Mouse (Mus musculus) lung, embryonic 15.5 days (tissue): ENCODE measurements around the gene Fam163b. TPM values are rescaled to one million over a fixed set of nuclear protein-coding genes. Genes with fewer than 3 reads are reported as not detected.
A peak's percentile ranks its signal among the peaks of the same experiment; 100 is the strongest.

Experiments used
- ATAC-seq: fragments of 200-750 bp; cut with Nextera tagmentation; 2 replicates; pipeline ENCODE4 v1.8.0; 2017; ENCODE audit warnings: moderate number of reproducible peaks, borderline replicate concordance; ENCODE audit not compliant: low FRiP score, low TSS enrichment; ENCODE audit errors: extremely low read depth
- H3K27ac ChIP-seq: fragments of 300-500 bp; sonication (generic); 2 replicates; pipeline ENCODE4 v1.5.1; 2015; ENCODE audit warnings: moderate library complexity, mild to moderate bottlenecking, inconsistent platforms
- H3K27me3 ChIP-seq: fragments of 300-500 bp; sonication (generic); 2 replicates; pipeline ENCODE4 v1.6.1; 2015; ENCODE audit warnings: inconsistent platforms
- H3K36me3 ChIP-seq: fragments of 300-500 bp; sonication (generic); 2 replicates; pipeline ENCODE4 v1.6.1; 2015; ENCODE audit warnings: inconsistent platforms
- H3K4me1 ChIP-seq: fragments of 300-500 bp; sonication (generic); 2 replicates; pipeline ENCODE4 v1.6.1; 2015; ENCODE audit warnings: inconsistent platforms
- H3K4me2 ChIP-seq: fragments of 300-500 bp; sonication (generic); 2 replicates; pipeline ENCODE4 v1.6.1; 2015; ENCODE audit warnings: inconsistent platforms, mild to moderate bottlenecking, moderate library complexity
- H3K4me3 ChIP-seq: fragments of 300-500 bp; sonication (generic); 2 replicates; pipeline ENCODE4 v1.5.1; 2015; ENCODE audit warnings: mild to moderate bottlenecking, inconsistent platforms
- H3K9ac ChIP-seq: fragments of 300-500 bp; sonication (generic); 2 replicates; pipeline ENCODE4 v1.6.1; 2015; ENCODE audit warnings: inconsistent platforms
- H3K9me3 ChIP-seq: fragments of 300-500 bp; sonication (generic); 2 replicates; pipeline ENCODE4 v1.6.1; 2016; ENCODE audit warnings: inconsistent platforms
- WGBS: fragments of 180-500 bp; shearing (Covaris S2); methylation state at CpG from one replicate; pipeline ENCODE4 v1.1.7; 2015; 5-methylcytosine and 5-hydroxymethylcytosine counted together
- polyA plus RNA-seq: library from polyadenylated mRNA; unstranded; fragments of >200 nt; fragmentation: Nextera tagmentation; extraction: Ambion mirVana; gene quantifications from 2 replicates; pipeline ENCODE4 v1.2.1, GENCODE M21; 2015

The Fam163b gene
- polyA plus RNA-seq, 1 experiment from 2014 or later = 0.70 TPM

GRCm38 (mm10) chr2:27085801-27086200 is 56.5 kb downstream of the Fam163b start:
- Histone ChIP-seq H3K4me3 (no peak overlapping the region), H3K4me1 (peaks cover 63% of the 10 kb centered on the region), H3K27me3 (no peaks in the 10 kb centered on the region; the same call in 1 of the 2 replicates), H3K27ac (peak overlapping the region; percentile 42; the same call in 1 of the 2 replicates), H3K4me2 (no peak overlapping the region), H3K9ac (no peak overlapping the region), H3K36me3 (no peaks in the 10 kb centered on the region), H3K9me3 (no peaks in the 10 kb centered on the region)
- WGBS = 17% methylated on average over 2 of the region's 2 CpGs
- no peak for ATAC-seq

- Histone ChIP-seq H3K4me3 (no peak overlapping the region), H3K27me3 (no peaks in the 10 kb centered on the region; the same call in 1 of the 2 replicates)
- WGBS = 31% methylated on average over 8 of the region's 8 CpGs
Measured at GRCm38 (mm10) chr2:27084963-27085362, 57.3 kb downstream of the Fam163b start.

GRCm38 (mm10) chr2:27083761-27084475 is 58.4 kb downstream of the Fam163b start:
- WGBS = 58% methylated on average over 12 of the region's 12 CpGs
- ATAC-seq = no peak
- H3K27ac ChIP-seq = no peak overlapping the region
- H3K4me1 ChIP-seq = peaks cover 66% of the 10 kb centered on the region
- H3K9me3 ChIP-seq = no peaks in the 10 kb centered on the region
- no peak overlapping the region for H3K4me3 ChIP-seq
- H3K36me3 ChIP-seq = no peaks in the 10 kb centered on the region
- H3K27me3 ChIP-seq = no peaks in the 10 kb centered on the region; the same call in 1 of the 2 replicates
- H3K4me2 ChIP-seq = no peak overlapping the region
- no peak overlapping the region for H3K9ac ChIP-seq

More at GRCm38 (mm10) chr2:27084963-27085362, 57.3 kb downstream of the Fam163b start:
- Histone ChIP-seq H3K9me3 (no peaks in the 10 kb centered on the region), H3K36me3 (no peaks in the 10 kb centered on the region), H3K9ac (no peak overlapping the region), H3K4me2 (no peak overlapping the region), H3K27ac (0 out of 2 replicates have a peak overlapping the region, but pooled peaks have one; percentile 42), H3K4me1 (peaks cover 63% of the 10 kb centered on the region)
- ATAC-seq = no peak

GRCm38 (mm10) chr2:27079649-27080048 is 62.6 kb downstream of the Fam163b start:
- Histone ChIP-seq H3K4me3 (peak overlapping the region; percentile 27), H3K27ac (peak overlapping the region; percentile 34), H3K9ac (peak overlapping the region; percentile 30), H3K4me1 (peaks cover 50% of the 10 kb centered on the region), H3K9me3 (no peaks in the 10 kb centered on the region), H3K27me3 (peaks cover 6% of the 10 kb centered on the region; the same call in 1 of the 2 replicates), H3K4me2 (peak overlapping the region; percentile 48), H3K36me3 (no peaks in the 10 kb centered on the region)
- WGBS = 42% methylated on average over 2 of the region's 2 CpGs
- ATAC-seq = 0 out of 2 replicates have a peak, but pooled peaks have one; percentile 1

- H3K27me3 ChIP-seq = peaks cover 6% of the 10 kb centered on the region; the same call in 1 of the 2 replicates
- ATAC-seq = peak; percentile 84
- WGBS = 1% methylated on average over 10 of the region's 10 CpGs
- H3K4me2 ChIP-seq = peak within 1 kb of the TSS; percentile 48
- no peaks in the 10 kb centered on the region for H3K36me3 ChIP-seq
- peak within 1 kb of the TSS; percentile 34 for H3K27ac ChIP-seq
- peak within 1 kb of the TSS; percentile 30 for H3K9ac ChIP-seq
- H3K9me3 ChIP-seq = no peaks in the 10 kb centered on the region
- peak within 1 kb of the TSS; percentile 27 for H3K4me3 ChIP-seq
- H3K4me1 ChIP-seq = peaks cover 50% of the 10 kb centered on the region
Measured at GRCm38 (mm10) chr2:27079152-27079584, 63.1 kb downstream of the Fam163b start, which contains the start of gene Adamtsl2. Adamtsl2 (plus strand) TSS chr2:27079379.

GRCm38 (mm10) chr2:27078312-27078711 is 64.0 kb downstream of the Fam163b start:
- H3K4me1 ChIP-seq = peaks cover 42% of the 10 kb centered on the region
- H3K27me3 ChIP-seq = peaks cover 6% of the 10 kb centered on the region; the same call in 1 of the 2 replicates
- WGBS = 39% methylated on average over 2 of the region's 2 CpGs
- no peaks in the 10 kb centered on the region for H3K9me3 ChIP-seq
- H3K9ac ChIP-seq = no peak overlapping the region
- no peak for ATAC-seq
- H3K4me3 ChIP-seq = no peak overlapping the region
- no peak overlapping the region for H3K4me2 ChIP-seq
- peak overlapping the region; percentile 34 for H3K27ac ChIP-seq
- H3K36me3 ChIP-seq = no peaks in the 10 kb centered on the region

- no peak overlapping the region for H3K9ac ChIP-seq
- 55% methylated on average over 10 of the region's 10 CpGs for WGBS
- H3K27ac ChIP-seq = no peak overlapping the region
- no peaks in the 10 kb centered on the region for H3K36me3 ChIP-seq
- H3K4me3 ChIP-seq = no peak overlapping the region
- no peak overlapping the region for H3K4me2 ChIP-seq
- no peak for ATAC-seq
- H3K9me3 ChIP-seq = no peaks in the 10 kb centered on the region
- H3K27me3 ChIP-seq = peaks cover 6% of the 10 kb centered on the region; the same call in 1 of the 2 replicates
- peaks cover 42% of the 10 kb centered on the region for H3K4me1 ChIP-seq
Measured at GRCm38 (mm10) chr2:27077655-27078244, 64.5 kb downstream of the Fam163b start.

GRCm38 (mm10) chr2:27075485-27075884 is 66.8 kb downstream of the Fam163b start:
- no peaks in the 10 kb centered on the region for H3K36me3 ChIP-seq
- no peak overlapping the region for H3K27ac ChIP-seq
- no peak overlapping the region for H3K9ac ChIP-seq
- H3K4me2 ChIP-seq = no peak overlapping the region
- H3K4me3 ChIP-seq = no peak overlapping the region
- 0 out of 2 replicates have a peak, but pooled peaks cover 6% of the 10 kb centered on the region for H3K27me3 ChIP-seq
- ATAC-seq = no peak
- H3K4me1 ChIP-seq = peaks cover 57% of the 10 kb centered on the region
- H3K9me3 ChIP-seq = no peaks in the 10 kb centered on the region
- 59% methylated on average over 3 of the region's 3 CpGs for WGBS

GRCm38 (mm10) chr2:27074804-27075203 is 67.5 kb downstream of the Fam163b start:
- Histone ChIP-seq H3K9me3 (no peaks in the 10 kb centered on the region), H3K4me1 (peaks cover 58% of the 10 kb centered on the region), H3K4me2 (no peak overlapping the region), H3K4me3 (no peak overlapping the region), H3K27ac (peak overlapping the region; percentile 33; the same call in 1 of the 2 replicates), H3K36me3 (no peaks in the 10 kb centered on the region), H3K9ac (no peak overlapping the region), H3K27me3 (0 out of 2 replicates have a peak, but pooled peaks cover 6% of the 10 kb centered on the region)
- WGBS = 54% methylated on average over 4 of the region's 4 CpGs
- ATAC-seq = no peak

- no peak overlapping the region for H3K4me2 ChIP-seq
- ATAC-seq = no peak
- H3K27ac ChIP-seq = no peak overlapping the region
- H3K4me3 ChIP-seq = no peak overlapping the region
- no peaks in the 10 kb centered on the region for H3K36me3 ChIP-seq
- H3K4me1 ChIP-seq = peaks cover 44% of the 10 kb centered on the region
- H3K9ac ChIP-seq = no peak overlapping the region
- H3K9me3 ChIP-seq = no peaks in the 10 kb centered on the region
- H3K27me3 ChIP-seq = 0 out of 2 replicates have a peak, but pooled peaks cover 6% of the 10 kb centered on the region
- 60% methylated on average over 4 of the region's 4 CpGs for WGBS
Measured at GRCm38 (mm10) chr2:27073407-27073806, 68.9 kb downstream of the Fam163b start.

- Histone ChIP-seq H3K27me3 (no peaks in the 10 kb centered on the region), H3K27ac (peak within 1 kb of the TSS; percentile 35; the same call in 1 of the 2 replicates), H3K9ac (no peak within 1 kb of the TSS), H3K4me1 (peaks cover 32% of the 10 kb centered on the region), H3K4me3 (no peak within 1 kb of the TSS), H3K36me3 (no peaks in the 10 kb centered on the region), H3K9me3 (no peaks in the 10 kb centered on the region), H3K4me2 (no peak within 1 kb of the TSS)
- 52% methylated on average over 2 of the region's 2 CpGs for WGBS
- no peak for ATAC-seq
Measured at GRCm38 (mm10) chr2:27071978-27072377, 70.3 kb downstream of the Fam163b start, which contains the start of gene Mymk. Mymk (minus strand) TSS chr2:27072179.
